Mouse (Mus musculus) testis, postnatal 10 days (tissue): ENCODE results near the gene Mpp3.

ENCODE experiments used
- DNase-seq: peaks from one replicate; pipeline ENCODE4 v3.0.0; 2021; ENCODE audit warnings: low spot score

Mpp3 gene

GRCm38 (mm10) chr11:102039487-102040137 lies 11.4 kb upstream of the Mpp3 start:
- DNase-seq: no peak

GRCm38 (mm10) chr11:102037789-102038188 lies 9.5 kb upstream of the Mpp3 start:
- no peak for DNase-seq

- no peak for DNase-seq
Observed at GRCm38 (mm10) chr11:102036336-102036735, 8.1 kb upstream of the Mpp3 start.

DNA sequence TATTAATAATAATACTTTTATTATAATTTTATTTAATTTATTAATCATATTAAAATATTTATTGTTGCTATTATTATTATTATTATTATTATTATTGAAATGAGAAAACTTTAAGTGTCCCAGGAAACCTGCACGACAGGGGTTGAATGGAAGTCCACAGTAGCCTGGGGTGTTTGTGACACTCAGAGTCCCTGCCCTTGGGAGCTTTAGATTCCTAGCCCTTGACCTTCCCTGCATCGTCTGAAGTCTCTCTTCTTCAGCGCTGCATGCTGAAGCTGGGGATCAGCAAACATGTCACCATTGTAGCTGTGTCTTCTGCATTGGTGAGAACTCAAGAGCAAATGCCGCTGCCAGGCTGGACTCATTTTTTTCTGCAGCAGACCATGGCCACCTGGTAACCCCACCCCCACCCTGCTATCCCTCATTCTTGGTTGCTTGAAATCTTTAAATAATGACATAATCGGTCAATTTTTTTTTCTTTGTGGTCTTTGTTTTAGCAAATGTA lies 7.2 kb upstream of the Mpp3 start:
- no peak for DNase-seq

DNA sequence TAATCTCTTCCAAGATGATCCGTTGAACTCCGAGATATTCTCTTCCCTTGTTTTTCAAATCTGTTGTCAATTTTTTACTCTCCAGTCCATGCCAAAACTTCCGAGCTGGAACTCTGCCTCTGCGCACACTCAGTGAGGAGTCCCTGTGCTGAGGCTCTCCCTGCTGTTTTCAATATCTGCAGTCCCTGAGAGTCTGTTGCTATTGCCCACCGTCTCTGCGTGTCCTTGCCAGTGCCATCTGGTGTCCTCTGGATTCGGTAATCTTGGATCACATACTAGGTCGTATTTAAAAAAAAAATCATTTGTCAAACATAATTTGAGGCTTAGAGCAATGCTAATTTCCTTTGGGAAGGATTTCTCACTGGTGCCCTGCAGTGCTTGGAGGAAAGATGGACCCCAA lies 6.6 kb upstream of the Mpp3 start:
- no peak for DNase-seq

- no peak for DNase-seq
Observed at GRCm38 (mm10) chr11:102033055-102033591, 4.9 kb upstream of the Mpp3 start.

DNA sequence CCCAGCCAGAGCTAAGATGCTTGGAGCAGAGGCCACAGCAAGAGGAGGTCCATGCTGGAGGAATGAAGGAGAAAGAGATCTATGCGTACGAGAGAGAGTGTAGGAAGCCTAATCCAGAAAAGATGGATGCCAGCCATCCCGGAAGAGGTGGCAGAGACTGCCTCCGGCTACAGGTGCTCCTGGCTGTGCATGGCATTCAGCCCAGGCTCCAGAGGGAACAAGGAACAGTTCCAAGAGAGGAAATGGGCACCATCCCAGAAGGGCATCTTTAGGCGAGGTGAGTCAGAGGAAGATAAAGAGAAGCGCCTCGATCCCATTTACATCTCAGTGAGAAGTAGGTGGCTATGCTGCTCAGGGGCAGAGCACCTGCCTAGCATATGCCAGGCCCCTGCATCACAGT lies 2.9 kb upstream of the Mpp3 start:
- no peak for DNase-seq

- DNase-seq: no peak
Observed at GRCm38 (mm10) chr11:102029966-102030365, 1.7 kb upstream of the Mpp3 start.

DNA sequence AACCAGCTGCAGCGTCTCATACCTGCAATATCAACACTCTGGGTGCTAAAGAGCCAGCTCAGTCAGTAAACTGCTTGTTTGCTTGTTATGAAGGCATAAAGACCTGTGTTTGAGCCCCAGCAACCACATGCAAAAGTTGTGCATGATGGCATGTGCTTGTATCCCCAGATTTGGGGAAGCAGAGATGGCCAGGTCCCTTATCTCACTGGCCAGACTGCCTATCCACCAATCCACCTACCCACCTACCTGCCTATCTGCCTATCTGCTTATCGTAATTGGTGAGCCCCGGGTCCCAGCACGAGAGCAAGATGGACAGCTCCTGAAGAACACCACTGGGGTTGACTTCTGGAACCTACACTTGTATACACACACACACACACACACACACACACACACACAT lies 1.0 kb upstream of the Mpp3 start:
- no peak for DNase-seq

DNA sequence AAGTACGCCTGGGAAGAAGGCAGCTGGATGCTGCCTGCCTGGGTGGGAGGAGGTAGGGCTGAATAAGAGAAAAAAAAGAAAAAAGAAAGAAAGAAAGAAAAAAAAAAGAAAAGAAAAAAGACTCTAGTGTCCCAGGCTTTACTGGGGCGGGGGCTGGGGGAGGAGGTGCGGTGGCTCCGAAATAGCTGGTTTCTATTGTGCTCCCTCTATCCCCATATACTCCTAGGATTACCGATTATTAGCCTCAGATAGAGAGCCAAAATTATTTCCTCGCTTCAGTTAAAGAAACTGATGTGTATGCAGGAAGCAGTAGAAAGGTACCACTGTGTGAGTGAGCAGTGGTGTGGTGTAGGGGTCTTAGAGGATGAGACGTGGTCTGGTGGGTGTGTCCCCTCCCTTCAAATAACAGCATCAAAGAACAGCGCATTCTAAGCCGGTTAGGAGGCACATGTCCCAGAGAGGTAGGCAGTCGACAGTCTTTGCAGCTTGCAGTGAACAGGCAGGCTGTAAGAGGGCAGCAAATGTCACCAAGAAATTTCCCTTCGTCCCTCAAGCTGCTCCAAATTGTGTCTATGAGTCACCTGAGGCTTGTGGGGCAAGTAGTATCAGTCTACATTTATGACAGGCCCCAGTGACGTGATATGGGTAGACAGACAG lies 772 bp downstream of the Mpp3 start:
- DNase-seq: no peak

- peak; percentile 86 for DNase-seq
Observed at GRCm38 (mm10) chr11:102026694-102027360, 1.4 kb downstream of the Mpp3 start.

DNA sequence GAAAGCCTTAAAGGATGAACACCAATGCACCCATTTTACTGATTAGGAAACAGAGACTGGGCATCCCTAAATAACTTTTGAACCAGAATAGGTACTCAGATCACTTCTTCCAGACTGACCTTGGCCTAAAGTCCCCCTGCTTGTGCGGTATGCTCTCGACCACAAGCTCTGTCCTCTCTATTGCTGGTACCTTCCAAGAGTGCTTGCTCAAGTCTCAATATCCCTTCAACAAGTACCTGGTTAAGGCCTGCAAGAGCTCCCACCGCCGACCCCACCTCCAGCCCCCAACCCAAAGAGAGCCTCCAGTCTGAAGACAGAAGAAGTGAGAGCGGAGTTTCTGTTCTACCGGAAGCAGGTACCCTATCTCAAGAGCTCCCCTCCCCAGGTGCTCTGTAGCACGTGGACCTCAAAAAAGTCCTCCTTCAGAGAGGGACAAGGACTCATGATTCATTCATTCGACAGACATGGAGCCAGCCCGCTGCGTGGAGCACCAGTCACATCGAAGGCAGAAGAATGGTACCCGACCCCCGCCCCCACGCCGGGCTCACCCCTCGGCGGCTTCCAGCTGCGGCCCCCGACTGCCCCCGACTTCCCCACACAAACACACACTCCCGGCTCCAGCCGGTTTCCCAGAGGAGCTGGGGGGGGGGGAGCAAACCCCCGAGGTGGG lies 2.1 kb downstream of the Mpp3 start:
- DNase-seq: peak; percentile 67

GRCm38 (mm10) chr11:102025354-102025753 lies 2.9 kb downstream of the Mpp3 start:
- DNase-seq: no peak

GRCm38 (mm10) chr11:102024875-102025274 lies 3.4 kb downstream of the Mpp3 start:
- DNase-seq: no peak

DNA sequence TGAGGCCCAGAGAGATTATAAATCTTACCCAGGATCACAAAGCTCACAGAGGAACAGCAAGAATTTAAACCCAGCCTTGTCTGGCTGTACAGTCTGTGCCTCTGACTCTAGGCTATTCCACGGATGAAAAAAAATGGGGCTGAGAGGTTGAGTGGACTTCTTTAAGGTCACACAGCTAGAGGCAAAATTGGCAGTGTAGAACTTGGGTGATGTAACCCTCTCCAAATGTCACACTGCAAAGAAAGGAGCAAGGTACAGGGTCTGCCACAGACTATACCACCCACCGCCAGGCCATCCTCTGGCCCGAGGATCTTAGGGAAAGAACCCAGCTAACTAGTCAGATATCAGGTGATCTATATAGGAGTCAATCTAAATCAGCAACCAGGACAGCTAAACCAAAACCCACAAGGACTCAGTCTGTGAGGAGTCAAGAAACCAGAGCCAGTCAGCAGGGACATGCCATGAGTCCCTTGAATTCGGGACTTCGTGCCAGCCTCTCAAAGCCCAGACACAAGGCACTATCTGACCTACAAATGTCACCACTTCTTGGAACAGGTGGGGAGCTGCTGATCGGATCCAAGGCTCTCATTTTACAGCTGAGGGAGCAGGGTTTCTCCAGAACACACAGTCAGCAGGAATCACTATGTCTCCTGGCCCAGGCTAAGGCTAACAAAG lies 4.0 kb downstream of the Mpp3 start:
- no peak for DNase-seq

GRCm38 (mm10) chr11:102023406-102023805 lies 4.9 kb downstream of the Mpp3 start:
- no peak for DNase-seq

GRCm38 (mm10) chr11:102021196-102021595 lies 7.1 kb downstream of the Mpp3 start:
- no peak for DNase-seq

GRCm38 (mm10) chr11:102019736-102020135 lies 8.5 kb downstream of the Mpp3 start:
- DNase-seq: no peak

DNA sequence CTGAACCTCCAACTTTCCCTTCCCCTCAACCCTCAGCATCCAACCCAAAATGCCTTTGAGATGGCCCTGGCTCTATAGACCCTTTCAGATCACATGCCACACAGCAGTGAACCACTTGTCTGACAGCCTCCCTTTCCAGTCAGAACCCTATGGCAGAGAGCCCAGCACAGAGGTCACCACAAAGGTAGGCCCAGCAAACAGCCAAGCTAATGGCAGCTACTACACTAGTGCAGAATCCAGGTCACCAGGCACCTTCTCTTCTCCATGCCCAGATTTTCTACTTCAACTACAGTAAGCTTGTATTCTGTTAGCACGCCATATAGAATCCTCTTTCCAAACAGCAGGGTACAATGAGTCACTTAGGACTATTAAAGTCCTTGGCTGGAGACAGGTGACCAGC lies 12.1 kb downstream of the Mpp3 start:
- DNase-seq: no peak

GRCm38 (mm10) chr11:102015472-102015871 lies 12.8 kb downstream of the Mpp3 start:
- DNase-seq: no peak

DNA sequence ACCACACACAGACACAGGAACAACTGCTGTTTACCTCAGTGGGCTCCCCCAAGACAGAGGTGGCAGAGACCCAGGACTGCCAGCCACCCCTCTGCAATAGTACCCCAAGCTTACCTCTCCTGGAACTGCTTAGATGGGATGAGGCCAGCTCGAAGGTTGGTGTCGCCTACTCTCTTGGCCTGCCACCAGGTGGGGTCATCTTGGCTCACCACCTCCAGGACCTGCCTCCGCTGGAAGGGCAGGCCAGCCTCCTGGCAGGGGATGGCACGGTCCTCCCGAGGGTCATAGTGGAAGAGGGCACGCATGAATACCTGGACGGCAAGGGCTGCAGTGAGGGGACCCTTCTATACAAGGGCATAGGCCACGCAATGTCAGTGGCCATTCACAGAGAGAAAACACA lies 15.1 kb downstream of the Mpp3 start:
- DNase-seq: no peak

DNA sequence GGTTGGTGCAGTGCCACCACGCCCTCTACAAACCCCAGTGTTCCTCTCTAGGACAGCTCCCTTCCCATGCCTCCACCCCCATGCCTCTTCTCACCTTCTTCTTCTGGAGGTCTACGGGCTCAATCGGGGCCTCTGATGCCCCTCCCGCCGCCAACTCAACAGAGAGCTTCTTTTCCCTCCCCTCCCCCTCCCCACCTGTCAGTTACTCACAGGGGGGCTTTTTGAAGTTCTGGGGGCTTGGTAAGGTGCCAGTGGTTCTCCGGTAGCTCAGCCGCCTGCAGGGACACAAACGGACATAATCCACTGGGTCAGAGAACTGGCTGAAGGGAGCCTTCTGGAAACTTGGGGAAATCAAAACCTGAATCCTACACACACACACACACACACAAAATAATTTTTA lies 16.8 kb downstream of the Mpp3 start:
- no peak for DNase-seq
